Mouse (Mus musculus) midbrain, embryonic 14.5 days (tissue): ENCODE results near the gene Cdk6. TPM values are rescaled to one million over a fixed set of nuclear protein-coding genes. Genes with fewer than 3 reads are reported as not detected.
"Not testable (repeated sequence)": the region's sequence is repeated elsewhere in the genome, so short reads cannot be mapped to it uniquely, and the experiment has no call there.

Experiments
- ATAC-seq: fragments of 200-750 bp; cut with Nextera tagmentation; 2 replicates; pipeline ENCODE4 v1.8.0; 2017; ENCODE audit warnings: moderate number of reproducible peaks, moderate library complexity; ENCODE audit not compliant: low FRiP score, low TSS enrichment
- DNase-seq: peaks from one replicate; pipeline ENCODE4 v3.0.0-alpha.2; 2015
- H3K27ac ChIP-seq: fragments of 300-500 bp; sonication (generic); replicated peaks from 2 replicates; pipeline ENCODE4 v1.5.1; 2014; ENCODE audit warnings: mild to moderate bottlenecking, low read depth, low read length, moderate library complexity
- H3K27me3 ChIP-seq: fragments of 300-500 bp; sonication (generic); 2 replicates; pipeline ENCODE4 v1.6.1; 2014; ENCODE audit warnings: low read length, control low read depth, mixed read lengths; ENCODE audit not compliant: control insufficient read depth, insufficient read depth
- H3K36me3 ChIP-seq: fragments of 300-500 bp; sonication (generic); 2 replicates; pipeline ENCODE4 v1.6.1; 2014; ENCODE audit warnings: low read length, control low read depth; ENCODE audit not compliant: control insufficient read depth, insufficient read depth
- H3K4me1 ChIP-seq: fragments of 300-500 bp; sonication (generic); 2 replicates; pipeline ENCODE4 v1.6.1; 2014; ENCODE audit warnings: mild to moderate bottlenecking, antibody characterized with exemption, low read length, control low read depth; ENCODE audit not compliant: control insufficient read depth, insufficient read depth
- H3K4me2 ChIP-seq: fragments of 300-500 bp; sonication (generic); 2 replicates; pipeline ENCODE4 v1.6.1; 2014; ENCODE audit warnings: mild to moderate bottlenecking, low read length, moderate library complexity
- H3K4me3 ChIP-seq: fragments of 300-500 bp; sonication (generic); replicated peaks from 2 replicates; pipeline ENCODE4 v1.5.1; 2014; ENCODE audit warnings: low read depth, low read length
- H3K9ac ChIP-seq: fragments of 300-500 bp; sonication (generic); replicated peaks from 2 replicates; pipeline ENCODE4 v1.6.1; 2014; ENCODE audit warnings: mild to moderate bottlenecking, low read length, moderate library complexity
- H3K9me3 ChIP-seq: fragments of 300-500 bp; sonication (generic); 2 replicates; pipeline ENCODE4 v1.6.1; 2016; ENCODE audit warnings: low read length, control low read depth, mixed read lengths; ENCODE audit not compliant: control insufficient read depth
- WGBS: fragments of 180-500 bp; shearing (Covaris S2); extraction: QIAGEN DNeasy Blood & Tissue Kit; methylation state at CpG from one replicate; pipeline ENCODE4 v1.1.7; 2014; 5-methylcytosine and 5-hydroxymethylcytosine counted together
- polyA plus RNA-seq: library from polyadenylated mRNA; unstranded; fragments of >200 nt; fragmentation: Nextera tagmentation; extraction: Ambion mirVana; gene quantifications from 2 replicates; pipeline ENCODE4 v1.2.1, GENCODE M21; 2014

Cdk6 gene
- 8.7 and 15.9 TPM in 2 replicates for polyA plus RNA-seq

GRCm38 (mm10) chr5:3341111-3341911 is at the start of gene Cdk6:
TSS of gene Cdk6 (plus strand) at chr5:3341485.
- DNase-seq (peak; percentile 62), ATAC-seq (peak; percentile 48)
- H3K27ac ChIP-seq, result peak within 1 kb of the TSS; percentile 41; the same call in 1 of the 2 replicates
- H3K4me1 ChIP-seq, result 0 out of 2 replicates have a peak, but pooled peaks cover 17% of the 10 kb centered on the region
- H3K27me3 ChIP-seq, result peaks cover 26% of the 10 kb centered on the region
- H3K4me2 ChIP-seq, result peak within 1 kb of the TSS; percentile 90
- no peaks in the 10 kb centered on the region for H3K36me3 ChIP-seq
- peak within 1 kb of the TSS; percentile 57 for H3K9ac ChIP-seq
- WGBS, result under 1% methylated on average over 59 of the region's 59 CpGs
- peak within 1 kb of the TSS; percentile 53 for H3K4me3 ChIP-seq
- H3K9me3 ChIP-seq, result no peaks in the 10 kb centered on the region

GRCm38 (mm10) chr5:3293666-3294065 is 47.6 kb upstream of the Cdk6 start:
- WGBS, result 82% methylated on average over 4 of the region's 4 CpGs
- no peaks in the 10 kb centered on the region for H3K9me3 ChIP-seq
- no peaks in the 10 kb centered on the region for H3K36me3 ChIP-seq
- no peak for ATAC-seq
- no peaks in the 10 kb centered on the region for H3K4me1 ChIP-seq
- DNase-seq, result no peak
- no peak overlapping the region for H3K4me3 ChIP-seq
- H3K4me2 ChIP-seq, result no peak overlapping the region
- H3K9ac ChIP-seq, result no peak overlapping the region
- H3K27me3 ChIP-seq, result no peaks in the 10 kb centered on the region
- H3K27ac ChIP-seq, result no peak overlapping the region

- ATAC-seq, result no peak
- no peaks in the 10 kb centered on the region for H3K4me1 ChIP-seq
- WGBS, result 86% methylated on average over 12 of the region's 12 CpGs
Measured at GRCm38 (mm10) chr5:3300801-3301457, 40.4 kb upstream of the Cdk6 start.

GRCm38 (mm10) chr5:3301535-3301934 is 39.8 kb upstream of the Cdk6 start:
- ATAC-seq (no peak), DNase-seq (no peak)
- Histone ChIP-seq H3K36me3 (no peaks in the 10 kb centered on the region), H3K27ac (no peak overlapping the region), H3K4me3 (no peak overlapping the region), H3K4me1 (no peaks in the 10 kb centered on the region), H3K9ac (no peak overlapping the region), H3K27me3 (no peaks in the 10 kb centered on the region), H3K4me2 (no peak overlapping the region), H3K9me3 (no peaks in the 10 kb centered on the region)
- 70% methylated on average over 5 of the region's 5 CpGs for WGBS

More at GRCm38 (mm10) chr5:3300801-3301457, 40.4 kb upstream of the Cdk6 start:
- Histone ChIP-seq H3K27me3 (no peaks in the 10 kb centered on the region), H3K4me2 (no peak overlapping the region), H3K36me3 (no peaks in the 10 kb centered on the region), H3K9me3 (no peaks in the 10 kb centered on the region), H3K27ac (no peak overlapping the region), H3K9ac (no peak overlapping the region), H3K4me3 (no peak overlapping the region)
- no peak for DNase-seq

GRCm38 (mm10) chr5:3303876-3304275 is 37.4 kb upstream of the Cdk6 start:
- ATAC-seq (no peak), DNase-seq (no peak)
- Histone ChIP-seq H3K4me3 (no peak overlapping the region), H3K9ac (no peak overlapping the region), H3K27me3 (no peaks in the 10 kb centered on the region), H3K4me2 (no peak overlapping the region), H3K36me3 (no peaks in the 10 kb centered on the region), H3K4me1 (no peaks in the 10 kb centered on the region), H3K9me3 (no peaks in the 10 kb centered on the region), H3K27ac (no peak overlapping the region)
- WGBS, result 95% methylated on average over 9 of the region's 9 CpGs

GRCm38 (mm10) chr5:3306146-3306545 is 35.1 kb upstream of the Cdk6 start:
- 89% methylated on average over 1 of the region's 1 CpGs for WGBS
- Histone ChIP-seq H3K27me3 (no peaks in the 10 kb centered on the region), H3K4me1 (no peaks in the 10 kb centered on the region), H3K9ac (no peak overlapping the region), H3K4me2 (no peak overlapping the region), H3K9me3 (no peaks in the 10 kb centered on the region), H3K4me3 (no peak overlapping the region), H3K36me3 (no peaks in the 10 kb centered on the region), H3K27ac (no peak overlapping the region)
- DNase-seq (no peak), ATAC-seq (no peak)

- Histone ChIP-seq H3K36me3 (no peaks in the 10 kb centered on the region), H3K9me3 (no peaks in the 10 kb centered on the region), H3K4me2 (no peak overlapping the region), H3K27me3 (no peaks in the 10 kb centered on the region), H3K9ac (no peak overlapping the region), H3K27ac (no peak overlapping the region), H3K4me1 (no peaks in the 10 kb centered on the region), H3K4me3 (no peak overlapping the region)
- ATAC-seq, result no peak
- DNase-seq, result no peak
Measured at GRCm38 (mm10) chr5:3309122-3309521, 32.2 kb upstream of the Cdk6 start.

GRCm38 (mm10) chr5:3309587-3309986 is 31.7 kb upstream of the Cdk6 start:
- ATAC-seq (no peak), DNase-seq (no peak)
- Histone ChIP-seq H3K36me3 (no peaks in the 10 kb centered on the region), H3K27ac (no peak overlapping the region), H3K27me3 (no peaks in the 10 kb centered on the region), H3K9me3 (no peaks in the 10 kb centered on the region), H3K4me1 (no peaks in the 10 kb centered on the region), H3K4me2 (no peak overlapping the region), H3K4me3 (no peak overlapping the region), H3K9ac (no peak overlapping the region)
- 74% methylated on average over 1 of the region's 1 CpGs for WGBS

GRCm38 (mm10) chr5:3311156-3311555 is 30.1 kb upstream of the Cdk6 start:
- not testable (repeated sequence) for H3K4me3 ChIP-seq, H3K27ac ChIP-seq, H3K4me1 ChIP-seq, H3K9ac ChIP-seq, H3K9me3 ChIP-seq, H3K36me3 ChIP-seq, ATAC-seq, DNase-seq, H3K4me2 ChIP-seq, H3K27me3 ChIP-seq
- WGBS, result 79% methylated on average over 7 of the region's 7 CpGs
